Mouse (Mus musculus): ENCODE measurements around the gene Cyp2d40.
A peak's percentile ranks its signal among the peaks of the same experiment; 100 is the strongest.
"Not testable (repeated sequence)": the region's sequence is repeated elsewhere in the genome, so short reads cannot be mapped to it uniquely, and the experiment has no call there.

The Cyp2d40 gene

GRCm38 (mm10) chr15:82763631-82764420 lies at the start of gene Cyp2d40:
TSS of gene Cyp2d40 (minus strand) at chr15:82764183.
- DNase-seq, result no peak

GRCm38 (mm10) chr15:82810556-82810955 lies 46.6 kb upstream of the Cyp2d40 start:
- DNase-seq, result no peak

GRCm38 (mm10) chr15:82809511-82809910 lies 45.5 kb upstream of the Cyp2d40 start:
- DNase-seq, result no peak

GRCm38 (mm10) chr15:82806969-82807763 lies 43.2 kb upstream of the Cyp2d40 start:
- no peak for DNase-seq

GRCm38 (mm10) chr15:82804708-82805639 lies 41.0 kb upstream of the Cyp2d40 start:
- DNase-seq, result peak; percentile 88

GRCm38 (mm10) chr15:82795936-82796440 lies 32.0 kb upstream of the Cyp2d40 start:
- no peak for DNase-seq

- no peak for DNase-seq
Observed at GRCm38 (mm10) chr15:82794277-82794676, 30.3 kb upstream of the Cyp2d40 start, which contains the start of gene Cyp2d26. TSS of gene Cyp2d26 (minus strand) at chr15:82794294.

GRCm38 (mm10) chr15:82793868-82794267 lies 29.9 kb upstream of the Cyp2d40 start:
- DNase-seq, result no peak

- no peak for DNase-seq
Observed at GRCm38 (mm10) chr15:82793454-82793853, 29.5 kb upstream of the Cyp2d40 start.

- no peak for DNase-seq
Observed at GRCm38 (mm10) chr15:82792566-82792965, 28.6 kb upstream of the Cyp2d40 start.

- DNase-seq, result no peak
Observed at GRCm38 (mm10) chr15:82784581-82784980, 20.6 kb upstream of the Cyp2d40 start.

GRCm38 (mm10) chr15:82783800-82784199 lies 19.8 kb upstream of the Cyp2d40 start:
- DNase-seq, result no peak

GRCm38 (mm10) chr15:82777856-82778255 lies 13.9 kb upstream of the Cyp2d40 start:
- DNase-seq, result not testable (repeated sequence)

- DNase-seq, result no peak
Observed at GRCm38 (mm10) chr15:82765943-82766342, 2.0 kb upstream of the Cyp2d40 start.

GRCm38 (mm10) chr15:82764881-82765280 lies 898 bp upstream of the Cyp2d40 start:
- DNase-seq, result no peak

- no peak for DNase-seq
Observed at GRCm38 (mm10) chr15:82748141-82748540, 15.8 kb downstream of the Cyp2d40 start.

- DNase-seq, result no peak
Observed at GRCm38 (mm10) chr15:82747516-82747915, 16.5 kb downstream of the Cyp2d40 start.

- DNase-seq, result not testable (repeated sequence)
Observed at GRCm38 (mm10) chr15:82733331-82733925, 30.6 kb downstream of the Cyp2d40 start.
